Mouse (Mus musculus): ENCODE results near the gene Mmaa.

DNA sequence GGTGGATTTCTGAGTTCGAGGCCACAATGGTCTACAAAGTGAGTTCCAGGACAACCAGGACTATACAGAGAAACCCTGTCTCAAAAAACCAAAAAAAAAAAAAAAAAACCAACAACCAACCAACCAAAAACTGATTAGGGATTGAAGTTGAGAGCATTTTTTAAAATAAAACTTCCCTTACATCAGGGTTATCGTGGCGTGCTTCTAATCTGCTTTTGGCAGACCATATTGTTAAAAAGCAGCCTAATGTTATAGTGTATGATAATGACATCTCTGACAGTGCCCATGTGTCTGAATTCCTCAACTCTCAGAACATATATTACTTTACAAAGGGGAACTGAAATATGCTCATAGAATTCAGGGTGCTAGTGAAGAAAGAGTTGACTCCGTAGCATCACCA is 6.5 kb downstream of the Mmaa start:
- TF ChIP-seq POLR2A (IDR thresholded peaks at IDR 0.05; ENCODE audit: insufficient read depth, low read depth, low read length) (no peak), CTCF (IDR thresholded peaks at IDR 0.05) (no peak)

Data from heart, adult 2 months (tissue).